Mouse (Mus musculus): ENCODE data around the gene BC051019. TPM values are rescaled to one million over a fixed set of nuclear protein-coding genes. Genes with fewer than 3 reads are reported as not detected.

The BC051019 gene
- polyA plus RNA-seq, 1 experiment from 2014 or later = 0.25 TPM

GRCm38 (mm10) chr7:109754034-109754433 is 30.4 kb upstream of the BC051019 start:
- H3K4me1 ChIP-seq (replicated peaks; ENCODE audit: control insufficient read depth, insufficient read depth) = no peaks in the 10 kb centered on the region
- no peaks in the 10 kb centered on the region for H3K9me3 ChIP-seq (ENCODE audit: control insufficient read depth, low read length)
- ATAC-seq (ENCODE audit: low FRiP score, low TSS enrichment) (no peak), DNase-seq (ENCODE audit: low spot score) (no peak)
- no peaks in the 10 kb centered on the region for H3K36me3 ChIP-seq (ENCODE audit: control insufficient read depth, insufficient read depth, low read length)
- peak overlapping the region; percentile 50; the same call in 1 of the 2 replicates for H3K27ac ChIP-seq (replicated peaks)
- no peak overlapping the region for H3K9ac ChIP-seq (ENCODE audit: low read length)
- no peak overlapping the region for H3K4me3 ChIP-seq (ENCODE audit: low read depth, low read length)
- no peak for TF ChIP-seq EP300 (optimal IDR thresholded peaks at IDR 0.05)
- no peak for TF ChIP-seq CTCF (IDR thresholded peaks at IDR 0.05; ENCODE audit: low read depth)
- no peak overlapping the region for H3K4me2 ChIP-seq (replicated peaks; ENCODE audit: low read depth)
- WGBS = 75% methylated on average over 8 of the region's 8 CpGs
- H3K27me3 ChIP-seq (ENCODE audit: control insufficient read depth, insufficient read depth, low read length) = no peaks in the 10 kb centered on the region

- DNase-seq (ENCODE audit: low spot score) = peak; percentile 89
- under 1% methylated on average over 74 of the region's 74 CpGs for WGBS
- Histone ChIP-seq H3K4me2 (replicated peaks; ENCODE audit: low read depth) (peak within 1 kb of the TSS; percentile 90), H3K27me3 (ENCODE audit: control insufficient read depth, insufficient read depth, low read length) (no peaks in the 10 kb centered on the region), H3K27ac (replicated peaks) (peak within 1 kb of the TSS; percentile 96), H3K9ac (ENCODE audit: low read length) (peak within 1 kb of the TSS; percentile 96), H3K4me1 (replicated peaks; ENCODE audit: control insufficient read depth, insufficient read depth) (no peaks in the 10 kb centered on the region), H3K4me3 (ENCODE audit: low read depth, low read length) (peak within 1 kb of the TSS; percentile 90), H3K36me3 (ENCODE audit: control insufficient read depth, insufficient read depth, low read length) (no peaks in the 10 kb centered on the region), H3K9me3 (ENCODE audit: control insufficient read depth, low read length) (no peaks in the 10 kb centered on the region)
- TF ChIP-seq EP300 (optimal IDR thresholded peaks at IDR 0.05) = no peak
- TF ChIP-seq CTCF (IDR thresholded peaks at IDR 0.05; ENCODE audit: low read depth) = peak; percentile 42
- ATAC-seq (ENCODE audit: low FRiP score, low TSS enrichment) = peak; percentile 90
Observed at GRCm38 (mm10) chr7:109752008-109752925, 28.6 kb upstream of the BC051019 start, which contains the start of gene Tmem9b. Gene Tmem9b, minus strand, starts transcription at chr7:109752875.

- Histone ChIP-seq H3K9ac (ENCODE audit: low read length) (peak overlapping the region; percentile 96), H3K36me3 (ENCODE audit: control insufficient read depth, insufficient read depth, low read length) (0 out of 2 replicates have a peak, but pooled peaks cover 1% of the 10 kb centered on the region), H3K27me3 (ENCODE audit: control insufficient read depth, insufficient read depth, low read length) (no peaks in the 10 kb centered on the region), H3K4me3 (ENCODE audit: low read depth, low read length) (peak overlapping the region; percentile 90), H3K4me1 (replicated peaks; ENCODE audit: control insufficient read depth, insufficient read depth) (no peaks in the 10 kb centered on the region), H3K4me2 (replicated peaks; ENCODE audit: low read depth) (peak overlapping the region; percentile 90), H3K27ac (replicated peaks) (peak overlapping the region; percentile 96), H3K9me3 (ENCODE audit: control insufficient read depth, low read length) (no peaks in the 10 kb centered on the region)
- TF ChIP-seq CTCF (IDR thresholded peaks at IDR 0.05; ENCODE audit: low read depth) (no peak), EP300 (optimal IDR thresholded peaks at IDR 0.05) (no peak)
- DNase-seq (ENCODE audit: low spot score) (no peak), ATAC-seq (ENCODE audit: low FRiP score, low TSS enrichment) (no peak)
- 3% methylated on average over 13 of the region's 13 CpGs for WGBS
Observed at GRCm38 (mm10) chr7:109751427-109752007, 27.9 kb upstream of the BC051019 start.

- ATAC-seq (ENCODE audit: low FRiP score, low TSS enrichment) (no peak), DNase-seq (ENCODE audit: low spot score) (no peak)
- Histone ChIP-seq H3K4me3 (ENCODE audit: low read depth, low read length) (no peak overlapping the region), H3K4me2 (replicated peaks; ENCODE audit: low read depth) (no peak overlapping the region), H3K9me3 (ENCODE audit: control insufficient read depth, low read length) (no peaks in the 10 kb centered on the region), H3K27ac (replicated peaks) (no peak overlapping the region), H3K27me3 (ENCODE audit: control insufficient read depth, insufficient read depth, low read length) (no peaks in the 10 kb centered on the region), H3K4me1 (replicated peaks; ENCODE audit: control insufficient read depth, insufficient read depth) (no peaks in the 10 kb centered on the region), H3K9ac (ENCODE audit: low read length) (no peak overlapping the region), H3K36me3 (ENCODE audit: control insufficient read depth, insufficient read depth, low read length) (peaks cover 12% of the 10 kb centered on the region; the same call in 1 of the 2 replicates)
- WGBS = 29% methylated on average over 1 of the region's 1 CpGs
- TF ChIP-seq EP300 (optimal IDR thresholded peaks at IDR 0.05) = no peak
- TF ChIP-seq CTCF (IDR thresholded peaks at IDR 0.05; ENCODE audit: low read depth) = peak; percentile 72
Observed at GRCm38 (mm10) chr7:109747747-109748146, 24.1 kb upstream of the BC051019 start.

GRCm38 (mm10) chr7:109741703-109742102 is 18.1 kb upstream of the BC051019 start:
- H3K4me3 ChIP-seq (ENCODE audit: low read depth, low read length) = no peak overlapping the region
- TF ChIP-seq CTCF (IDR thresholded peaks at IDR 0.05; ENCODE audit: low read depth) = no peak
- TF ChIP-seq EP300 (optimal IDR thresholded peaks at IDR 0.05) = no peak
- 0 out of 2 replicates have a peak overlapping the region, but pooled peaks have one; percentile 26 for H3K27ac ChIP-seq (replicated peaks)
- H3K9ac ChIP-seq (ENCODE audit: low read length) = no peak overlapping the region
- peaks cover 16% of the 10 kb centered on the region; the same call in 1 of the 2 replicates for H3K36me3 ChIP-seq (ENCODE audit: control insufficient read depth, insufficient read depth, low read length)
- WGBS = 83% methylated on average over 4 of the region's 4 CpGs
- DNase-seq (ENCODE audit: low spot score) (no peak), ATAC-seq (ENCODE audit: low FRiP score, low TSS enrichment) (no peak)
- no peaks in the 10 kb centered on the region for H3K4me1 ChIP-seq (replicated peaks; ENCODE audit: control insufficient read depth, insufficient read depth)
- H3K9me3 ChIP-seq (ENCODE audit: control insufficient read depth, low read length) = no peaks in the 10 kb centered on the region
- H3K4me2 ChIP-seq (replicated peaks; ENCODE audit: low read depth) = no peak overlapping the region
- no peaks in the 10 kb centered on the region for H3K27me3 ChIP-seq (ENCODE audit: control insufficient read depth, insufficient read depth, low read length)

Measured in stomach, postnatal 0 days (tissue).